Mouse (Mus musculus) testis, adult 2 months (tissue): ENCODE results near the gene Alox12.

Source experiments
- CTCF ChIP-seq: fragments of 200-500 bp; IDR thresholded peaks from 2 replicates; pipeline ENCODE4 v1.5.1; 2012; ENCODE audit warnings: low read depth, mild to moderate bottlenecking, inconsistent platforms, low read length, moderate library complexity; ENCODE audit not compliant: control insufficient read depth, insufficient read depth, insufficient replicate concordance
- POLR2A ChIP-seq: fragments of 200-500 bp; IDR thresholded peaks from 2 replicates; pipeline ENCODE4 v1.6.1; 2012; ENCODE audit warnings: low read depth, mild to moderate bottlenecking, inconsistent platforms, low read length, moderate library complexity; ENCODE audit not compliant: control insufficient read depth

GRCm38 (mm10) chr11:70266405-70266804, 11.3 kb upstream of the Alox12 start:
- TF ChIP-seq CTCF (no peak), POLR2A (no peak)
